Mouse (Mus musculus) forebrain, embryonic 15.5 days (tissue): ENCODE data around the gene Sh2d6. TPM values are rescaled to one million over a fixed set of nuclear protein-coding genes. Genes with fewer than 3 reads are reported as not detected.
"Not testable (repeated sequence)": the region's sequence is repeated elsewhere in the genome, so short reads cannot be mapped to it uniquely, and the experiment has no call there.

Experiments used
- ATAC-seq: fragments of 200-750 bp; cut with Nextera tagmentation; replicated peaks from 2 replicates; pipeline ENCODE4 v1.8.0; 2017; ENCODE audit warnings: mild to moderate bottlenecking, moderate TSS enrichment, moderate library complexity
- H3K27ac ChIP-seq: fragments of 300-500 bp; sonication (generic); replicated peaks from 2 replicates; pipeline ENCODE4 v1.5.1; 2015; ENCODE audit warnings: mild to moderate bottlenecking, inconsistent platforms
- H3K27me3 ChIP-seq: fragments of 300-500 bp; sonication (generic); 2 replicates; pipeline ENCODE4 v1.6.1; 2015; ENCODE audit warnings: inconsistent platforms
- H3K36me3 ChIP-seq: fragments of 300-500 bp; sonication (generic); 2 replicates; pipeline ENCODE4 v1.6.1; 2015; ENCODE audit warnings: mild to moderate bottlenecking, inconsistent platforms
- H3K4me1 ChIP-seq: fragments of 300-500 bp; sonication (generic); 2 replicates; pipeline ENCODE4 v1.6.1; 2015; ENCODE audit warnings: inconsistent platforms
- H3K4me2 ChIP-seq: fragments of 300-500 bp; sonication (generic); replicated peaks from 2 replicates; pipeline ENCODE4 v1.6.1; 2015; ENCODE audit warnings: mild to moderate bottlenecking, inconsistent platforms
- H3K4me3 ChIP-seq: fragments of 300-500 bp; sonication (generic); 2 replicates; pipeline ENCODE4 v1.5.1; 2015; ENCODE audit warnings: mild to moderate bottlenecking, inconsistent platforms
- H3K9ac ChIP-seq: fragments of 300-500 bp; sonication (generic); replicated peaks from 2 replicates; pipeline ENCODE4 v1.6.1; 2015; ENCODE audit warnings: mild to moderate bottlenecking, inconsistent platforms
- H3K9me3 ChIP-seq: fragments of 300-500 bp; sonication (generic); 2 replicates; pipeline ENCODE4 v1.6.1; 2016; ENCODE audit warnings: inconsistent platforms
- WGBS: fragments of 180-500 bp; shearing (Covaris S2); methylation state at CpG from one replicate; pipeline ENCODE4 v1.1.7; 2015; ENCODE audit warnings: mixed read lengths; 5-methylcytosine and 5-hydroxymethylcytosine counted together
- polyA plus RNA-seq: library from polyadenylated mRNA; unstranded; fragments of >200 nt; fragmentation: Nextera tagmentation; extraction: Ambion mirVana; gene quantifications from 2 replicates; pipeline ENCODE4 v1.2.1, GENCODE M21; 2015

Sh2d6 gene
- polyA plus RNA-seq, 1 experiment from 2014 or later: 0.55 TPM

DNA sequence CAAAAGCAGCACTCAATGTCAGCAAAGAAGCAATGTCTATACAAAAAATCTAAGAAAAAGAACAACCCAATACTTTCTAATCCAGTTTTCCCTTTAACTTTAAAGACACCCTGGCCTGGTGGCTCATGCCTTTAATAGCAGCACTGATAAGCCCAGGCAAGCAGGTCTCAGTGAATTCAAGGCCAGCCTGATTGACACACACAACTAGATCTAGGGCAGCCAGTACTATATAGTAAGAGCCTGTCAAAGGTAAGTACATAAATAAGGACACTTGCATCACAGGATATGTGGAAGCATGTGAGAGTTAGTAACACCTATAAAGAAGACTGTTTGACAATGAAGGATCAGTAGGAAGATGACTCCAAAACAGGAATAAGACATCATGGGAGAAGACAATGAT, 32.0 kb downstream of the Sh2d6 start:
- Histone ChIP-seq H3K27me3 (no peaks in the 10 kb centered on the region), H3K9me3 (no peaks in the 10 kb centered on the region), H3K4me2 (no peak overlapping the region), H3K27ac (no peak overlapping the region), H3K4me1 (no peaks in the 10 kb centered on the region), H3K4me3 (no peak overlapping the region), H3K9ac (no peak overlapping the region), H3K36me3 (no peaks in the 10 kb centered on the region)
- no peak for ATAC-seq

DNA sequence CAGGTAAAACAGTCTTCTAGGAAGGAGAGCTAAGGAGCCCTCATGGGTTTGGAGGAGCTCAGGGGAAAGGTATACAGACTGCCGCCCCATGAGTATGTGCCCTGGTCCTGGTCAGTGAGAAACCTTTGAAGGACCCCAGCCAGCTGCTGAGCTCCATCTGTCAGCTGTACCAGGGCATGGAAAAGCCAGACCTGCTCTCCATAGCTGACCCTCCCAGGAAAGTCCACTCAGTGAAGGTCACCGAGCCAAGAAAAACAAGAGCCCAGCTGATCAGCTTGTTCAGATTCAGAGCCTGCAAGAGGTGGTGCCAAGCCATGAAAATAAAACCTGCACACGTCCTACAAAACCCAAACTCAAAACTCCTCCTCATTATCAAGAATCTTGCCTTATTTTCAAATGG, 32.7 kb downstream of the Sh2d6 start:
- H3K4me3 ChIP-seq: no peak overlapping the region
- H3K4me2 ChIP-seq: no peak overlapping the region
- no peaks in the 10 kb centered on the region for H3K9me3 ChIP-seq
- no peaks in the 10 kb centered on the region for H3K27me3 ChIP-seq
- no peak for ATAC-seq
- no peak overlapping the region for H3K9ac ChIP-seq
- no peaks in the 10 kb centered on the region for H3K36me3 ChIP-seq
- H3K4me1 ChIP-seq: no peaks in the 10 kb centered on the region
- no peak overlapping the region for H3K27ac ChIP-seq
- 74% methylated on average over 3 of the region's 3 CpGs for WGBS

- H3K9ac ChIP-seq: no peak overlapping the region
- no peak overlapping the region for H3K4me3 ChIP-seq
- H3K4me1 ChIP-seq: no peaks in the 10 kb centered on the region
- H3K27ac ChIP-seq: no peak overlapping the region
- no peak for ATAC-seq
- H3K36me3 ChIP-seq: no peaks in the 10 kb centered on the region
- H3K9me3 ChIP-seq: no peaks in the 10 kb centered on the region
- no peaks in the 10 kb centered on the region for H3K27me3 ChIP-seq
- WGBS: 70% methylated on average over 3 of the region's 3 CpGs
- no peak overlapping the region for H3K4me2 ChIP-seq
These were observed 34.2 kb downstream of the Sh2d6 start for GRCm38 (mm10) chr6:72487282-72487681.

DNA sequence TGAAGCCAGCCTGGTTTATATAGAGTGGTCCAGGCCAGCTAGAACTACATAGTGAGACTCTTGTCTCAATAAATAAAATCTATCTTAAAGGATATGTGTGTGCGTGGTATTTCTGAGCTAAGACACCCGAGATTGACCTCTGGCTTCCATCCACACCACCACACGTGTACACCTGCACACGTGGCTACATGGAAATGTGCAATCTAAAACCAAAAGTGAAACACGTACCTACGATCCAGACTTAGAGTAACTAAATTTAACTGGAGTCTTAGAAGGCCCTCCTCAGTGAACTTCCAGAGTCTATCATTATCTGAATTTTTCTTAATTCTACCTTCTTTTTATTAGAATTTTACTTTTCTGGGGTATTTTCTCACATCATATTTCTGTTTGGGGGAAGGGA, 35.2 kb downstream of the Sh2d6 start:
- no peaks in the 10 kb centered on the region for H3K36me3 ChIP-seq
- no peaks in the 10 kb centered on the region for H3K27me3 ChIP-seq
- H3K27ac ChIP-seq: no peak overlapping the region
- H3K4me1 ChIP-seq: no peaks in the 10 kb centered on the region
- 93% methylated on average over 6 of the region's 6 CpGs for WGBS
- ATAC-seq: no peak
- no peaks in the 10 kb centered on the region for H3K9me3 ChIP-seq
- no peak overlapping the region for H3K4me3 ChIP-seq
- H3K9ac ChIP-seq: no peak overlapping the region
- no peak overlapping the region for H3K4me2 ChIP-seq

DNA sequence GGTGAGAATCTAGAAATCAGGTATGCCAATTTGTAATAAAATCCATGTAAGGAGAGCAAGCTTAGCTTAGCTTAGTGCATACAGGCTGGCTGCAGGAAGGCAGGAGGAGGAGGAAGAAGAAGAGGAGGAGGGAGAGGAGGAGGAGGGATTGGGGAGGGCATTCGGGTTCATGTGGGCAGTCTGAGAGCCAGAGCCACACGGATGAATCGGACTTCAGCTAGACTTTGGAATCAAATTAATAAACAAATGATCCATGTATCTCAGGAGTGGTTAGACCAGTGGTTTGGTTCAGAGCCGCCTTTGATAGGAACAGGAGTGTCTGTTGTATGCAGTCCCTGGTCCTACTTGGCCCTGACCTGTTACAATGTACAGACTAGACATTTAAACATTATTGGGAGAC, 36.6 kb downstream of the Sh2d6 start:
- H3K27me3 ChIP-seq: no peaks in the 10 kb centered on the region
- H3K4me3 ChIP-seq: no peak overlapping the region
- no peaks in the 10 kb centered on the region for H3K36me3 ChIP-seq
- no peaks in the 10 kb centered on the region for H3K4me1 ChIP-seq
- no peaks in the 10 kb centered on the region for H3K9me3 ChIP-seq
- WGBS: 75% methylated on average over 4 of the region's 4 CpGs
- H3K4me2 ChIP-seq: no peak overlapping the region
- no peak overlapping the region for H3K9ac ChIP-seq
- no peak overlapping the region for H3K27ac ChIP-seq
- no peak for ATAC-seq

GRCm38 (mm10) chr6:72482156-72482555, 39.4 kb downstream of the Sh2d6 start:
- Histone ChIP-seq H3K4me1 (no peaks in the 10 kb centered on the region), H3K36me3 (no peaks in the 10 kb centered on the region), H3K9ac (no peak overlapping the region), H3K9me3 (no peaks in the 10 kb centered on the region), H3K27ac (no peak overlapping the region), H3K4me2 (no peak overlapping the region), H3K27me3 (no peaks in the 10 kb centered on the region), H3K4me3 (no peak overlapping the region)
- no peak for ATAC-seq
- WGBS: 58% methylated on average over 2 of the region's 2 CpGs

- H3K4me3 ChIP-seq: no peak overlapping the region
- H3K4me2 ChIP-seq: no peak overlapping the region
- H3K9me3 ChIP-seq: no peaks in the 10 kb centered on the region
- no peaks in the 10 kb centered on the region for H3K36me3 ChIP-seq
- WGBS: 100% methylated on average over 2 of the region's 2 CpGs
- no peak overlapping the region for H3K27ac ChIP-seq
- H3K4me1 ChIP-seq: no peaks in the 10 kb centered on the region
- no peak for ATAC-seq
- no peaks in the 10 kb centered on the region for H3K27me3 ChIP-seq
- H3K9ac ChIP-seq: no peak overlapping the region
These were observed 41.1 kb downstream of the Sh2d6 start for GRCm38 (mm10) chr6:72480422-72480702.

DNA sequence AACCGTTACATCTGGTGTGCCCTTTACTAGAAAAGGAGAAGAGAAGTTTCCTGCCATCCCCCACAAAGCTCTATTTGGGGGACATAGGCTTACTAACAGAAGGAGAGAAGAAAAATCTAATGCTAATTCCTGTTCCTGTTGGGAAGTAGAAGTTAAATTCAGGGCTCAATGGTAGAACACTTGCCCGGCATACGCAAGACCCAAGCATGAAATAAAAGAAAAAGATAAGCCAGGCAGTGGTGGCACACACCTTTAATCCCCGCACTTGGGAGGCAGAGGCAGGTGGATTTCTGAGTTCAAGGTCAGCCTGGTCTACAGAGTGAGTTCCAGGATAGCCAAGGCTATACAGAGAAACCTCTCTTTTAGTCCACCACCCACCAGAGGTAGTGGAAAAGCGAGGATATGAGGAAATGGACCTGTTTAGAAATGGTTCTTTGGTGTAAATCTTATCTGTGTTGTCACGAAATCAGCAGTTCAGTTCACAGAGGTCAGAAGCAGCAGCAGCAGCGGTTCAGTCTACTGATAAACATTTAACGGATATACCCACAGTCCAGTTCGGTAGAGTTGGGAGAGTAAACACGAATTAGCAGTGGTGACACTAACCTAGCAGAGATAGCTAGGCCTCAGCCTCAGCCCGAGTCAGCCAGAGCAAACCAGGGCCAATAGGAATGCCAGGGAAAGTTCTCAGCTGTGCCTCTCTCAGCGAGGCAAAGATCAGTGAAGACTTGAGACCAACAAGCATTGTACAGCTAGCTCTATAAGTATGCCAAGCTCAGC, 41.7 kb downstream of the Sh2d6 start:
- no peak overlapping the region for H3K9ac ChIP-seq
- H3K4me2 ChIP-seq: no peak overlapping the region
- 91% methylated on average over 12 of the region's 12 CpGs for WGBS
- H3K27me3 ChIP-seq: no peaks in the 10 kb centered on the region
- H3K36me3 ChIP-seq: no peaks in the 10 kb centered on the region
- H3K4me3 ChIP-seq: no peak overlapping the region
- no peaks in the 10 kb centered on the region for H3K9me3 ChIP-seq
- no peaks in the 10 kb centered on the region for H3K4me1 ChIP-seq
- no peak for ATAC-seq
- H3K27ac ChIP-seq: no peak overlapping the region

DNA sequence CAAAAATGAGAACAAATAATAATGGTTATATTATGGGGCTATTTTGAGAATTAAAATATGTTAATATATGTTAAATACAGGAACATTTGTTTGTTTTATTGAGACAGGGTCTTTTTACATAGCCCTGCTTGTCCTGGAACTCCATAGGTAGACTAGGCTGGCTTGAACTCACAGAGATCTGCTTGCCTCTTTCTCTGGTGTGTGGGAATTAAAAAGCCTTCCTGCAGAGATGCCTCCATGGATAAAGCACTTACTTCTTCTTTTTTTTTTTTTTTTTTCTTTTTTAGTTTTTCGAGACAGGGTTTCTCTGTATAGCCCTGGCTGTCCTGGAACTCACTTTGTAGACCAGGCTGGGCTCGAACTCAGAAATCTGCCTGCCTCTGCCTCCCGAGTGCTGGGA, 42.8 kb downstream of the Sh2d6 start:
- H3K4me2 ChIP-seq, H3K36me3 ChIP-seq, ATAC-seq, H3K27ac ChIP-seq, H3K9me3 ChIP-seq, H3K4me1 ChIP-seq, H3K4me3 ChIP-seq, H3K27me3 ChIP-seq, H3K9ac ChIP-seq: not testable (repeated sequence)
- WGBS: 77% methylated on average over 3 of the region's 3 CpGs

- Histone ChIP-seq H3K36me3 (no peaks in the 10 kb centered on the region), H3K4me2 (no peak overlapping the region), H3K4me1 (no peaks in the 10 kb centered on the region), H3K27ac (no peak overlapping the region), H3K9ac (no peak overlapping the region), H3K4me3 (no peak overlapping the region), H3K9me3 (no peaks in the 10 kb centered on the region), H3K27me3 (no peaks in the 10 kb centered on the region)
- 75% methylated on average over 3 of the region's 3 CpGs for WGBS
- no peak for ATAC-seq
These were observed 43.9 kb downstream of the Sh2d6 start for GRCm38 (mm10) chr6:72477621-72478020.

DNA sequence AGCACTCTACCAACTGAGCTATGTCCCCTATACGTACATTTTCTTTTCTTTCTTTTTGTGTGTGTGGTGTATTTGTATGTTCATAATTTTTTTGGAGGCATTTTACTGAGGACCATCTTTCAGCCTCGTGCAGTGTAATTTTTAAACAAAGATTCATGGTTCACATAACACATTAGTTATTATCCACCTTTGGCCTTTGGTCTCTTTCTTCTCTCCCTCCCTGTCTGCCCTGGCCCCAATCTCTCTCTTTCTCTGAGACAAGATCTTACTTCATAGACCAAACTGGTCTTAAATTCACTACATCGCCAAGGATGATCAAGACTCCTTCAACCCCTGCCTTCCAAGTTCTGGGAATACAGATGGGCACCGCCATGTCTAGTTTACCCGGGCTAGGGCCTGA, 44.7 kb downstream of the Sh2d6 start:
- no peak for ATAC-seq
- Histone ChIP-seq H3K36me3 (no peaks in the 10 kb centered on the region), H3K9me3 (no peaks in the 10 kb centered on the region), H3K27ac (no peak overlapping the region), H3K9ac (no peak overlapping the region), H3K4me2 (no peak overlapping the region), H3K4me3 (no peak overlapping the region), H3K4me1 (no peaks in the 10 kb centered on the region), H3K27me3 (no peaks in the 10 kb centered on the region)
- 87% methylated on average over 5 of the region's 5 CpGs for WGBS

DNA sequence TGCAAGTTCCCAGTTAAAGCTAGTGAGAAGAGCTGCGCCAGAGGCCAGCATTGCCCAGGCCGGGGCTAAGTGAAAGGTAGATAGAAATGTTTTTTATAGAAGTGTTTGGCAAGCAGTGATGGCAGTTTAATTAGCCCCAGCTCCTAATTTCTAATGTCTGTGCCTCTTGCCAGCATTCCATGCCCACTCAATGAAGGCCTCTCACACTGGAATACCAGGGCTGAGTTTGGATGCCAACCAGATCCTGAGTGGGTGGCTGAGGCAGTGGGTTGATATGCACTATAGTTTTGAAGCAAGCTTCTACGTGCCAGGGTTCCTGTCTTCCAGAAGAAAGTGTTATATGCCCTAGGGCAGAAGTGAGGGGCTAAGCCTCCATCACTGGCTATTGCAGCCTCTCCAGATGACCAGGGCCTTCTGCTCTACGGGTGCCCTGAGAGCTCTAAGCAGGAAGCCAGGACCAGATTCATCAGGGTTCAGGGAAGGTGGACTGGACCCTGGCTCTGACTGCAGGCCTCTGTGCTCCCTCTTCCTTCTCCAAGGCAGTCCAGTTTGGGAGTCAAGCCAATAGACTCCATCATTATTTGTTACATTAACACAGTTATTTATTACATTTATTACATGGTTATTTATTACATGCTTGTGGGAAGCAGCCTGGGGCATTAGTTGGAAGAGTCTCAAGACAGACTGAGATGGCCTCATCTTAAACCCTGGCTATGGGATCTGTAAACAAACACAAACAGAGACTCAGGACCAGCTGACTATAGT, 46.1 kb downstream of the Sh2d6 start:
- no peak for ATAC-seq
- 76% methylated on average over 4 of the region's 4 CpGs for WGBS

More for the DNA sequence above, 46.1 kb downstream of the Sh2d6 start:
- Histone ChIP-seq H3K9ac (no peak overlapping the region), H3K4me2 (no peak overlapping the region), H3K9me3 (no peaks in the 10 kb centered on the region), H3K27me3 (no peaks in the 10 kb centered on the region), H3K4me3 (no peak overlapping the region), H3K4me1 (no peaks in the 10 kb centered on the region), H3K36me3 (no peaks in the 10 kb centered on the region), H3K27ac (no peak overlapping the region)
